Mouse (Mus musculus) lung, adult 2 months (tissue): ENCODE results near the gene Hist2h2ac.

Experiments used
- CTCF ChIP-seq: fragments of 200-500 bp; IDR thresholded peaks from 2 replicates; pipeline ENCODE4 v1.5.1; 2011; ENCODE audit warnings: mild to moderate bottlenecking, low read length, control low read depth; ENCODE audit not compliant: insufficient read depth
- POLR2A ChIP-seq: fragments of 200-500 bp; IDR thresholded peaks from 2 replicates; pipeline ENCODE4 v1.6.1; 2011; ENCODE audit warnings: low read depth, mild to moderate bottlenecking, control low read depth, low read length, borderline replicate concordance; ENCODE audit errors: extremely low read depth

DNA sequence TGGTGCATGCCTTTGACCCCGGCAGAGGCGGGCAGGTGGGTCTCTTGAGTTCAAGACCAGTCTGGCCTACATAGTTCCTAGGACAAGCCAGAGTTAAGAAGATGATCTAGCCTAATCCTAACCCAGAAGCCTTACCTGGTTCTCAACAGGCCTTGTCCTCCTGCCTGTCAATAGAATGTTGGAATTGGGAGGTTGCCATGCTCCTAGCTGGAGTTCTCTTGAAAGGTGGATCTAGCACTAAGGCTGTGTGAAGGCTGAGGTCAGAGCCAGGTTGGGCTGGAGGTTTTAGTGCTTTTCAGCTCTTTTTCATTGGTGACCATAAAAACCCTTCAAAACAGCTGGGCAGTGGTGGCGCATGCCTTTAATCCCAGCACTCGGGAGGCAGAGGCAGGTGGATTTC is 42.3 kb downstream of the Hist2h2ac start:
- TF ChIP-seq CTCF: no peak
- TF ChIP-seq POLR2A: no peak
